Mouse (Mus musculus) G1E (cell line): ENCODE results near the gene Pkd1l2.

ENCODE experiments used
- CTCF ChIP-seq: IDR thresholded peaks from 2 replicates; pipeline ENCODE4 v1.5.1; 2012; ENCODE audit warnings: low read depth, low read length, inconsistent platforms, mixed read lengths
- GATA1 ChIP-seq: IDR thresholded peaks from 2 replicates; pipeline ENCODE4 v1.6.1; 2012; ENCODE audit warnings: borderline replicate concordance, low read length, inconsistent platforms, mixed read lengths
- GATA2 ChIP-seq: IDR thresholded peaks from 2 replicates; pipeline ENCODE4 v1.6.1; 2012; ENCODE audit warnings: low read depth, low read length, inconsistent platforms, borderline replicate concordance
- POLR2AphosphoS5 ChIP-seq: IDR thresholded peaks from 2 replicates; pipeline ENCODE4 v1.6.1; 2012; ENCODE audit warnings: low read depth, low read length, inconsistent platforms; ENCODE audit not compliant: insufficient replicate concordance
- TAL1 ChIP-seq: conservative IDR thresholded peaks from 2 replicates; pipeline ENCODE4 v1.6.1; 2012; ENCODE audit warnings: low read depth, low read length, inconsistent platforms, mixed read lengths

DNA sequence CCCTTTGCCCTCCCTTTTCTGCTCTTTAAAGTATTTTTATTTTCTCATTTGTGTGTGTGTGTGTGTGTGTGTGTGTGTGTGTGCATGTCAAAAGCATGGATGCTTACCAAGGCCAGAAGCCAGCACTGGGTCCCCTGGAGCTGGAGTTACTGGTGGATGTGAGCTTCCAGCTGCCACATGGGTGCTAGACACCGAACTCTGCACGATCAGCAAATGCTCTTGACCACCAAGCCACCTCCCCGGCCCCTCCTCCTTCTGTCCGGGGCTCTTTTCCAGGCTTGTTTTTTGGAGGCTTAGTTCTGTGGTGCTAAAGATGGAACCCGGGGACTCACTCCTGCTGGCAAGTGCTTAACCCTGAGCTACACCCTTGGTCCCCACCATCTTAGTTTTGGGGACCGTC lies 135.4 kb downstream of the Pkd1l2 start:
- TF ChIP-seq CTCF (no peak), GATA1 (no peak), POLR2AphosphoS5 (no peak), TAL1 (no peak), GATA2 (no peak)
